Mouse (Mus musculus): ENCODE measurements around the gene Dnmt1.

- no peak for TF ChIP-seq POLR2A (IDR thresholded peaks at IDR 0.05; ENCODE audit: low read depth, low read length)
- TF ChIP-seq CTCF (IDR thresholded peaks at IDR 0.05; ENCODE audit: extremely low read depth, insufficient read length, insufficient replicate concordance, low read depth, low read length) = no peak
These were observed 68.2 kb downstream of the Dnmt1 start for GRCm38 (mm10) chr9:20891339-20892103.
